Mouse (Mus musculus): Measurements from ENCODE around the gene Six1. TPM values are rescaled to one million over a fixed set of nuclear protein-coding genes. Genes with fewer than 3 reads are reported as not detected.
"Not testable (repeated sequence)": the region's sequence is repeated elsewhere in the genome, so short reads cannot be mapped to it uniquely, and the experiment has no call there.

Gene Six1
- polyA plus RNA-seq, 1 experiment = not detected

DNA sequence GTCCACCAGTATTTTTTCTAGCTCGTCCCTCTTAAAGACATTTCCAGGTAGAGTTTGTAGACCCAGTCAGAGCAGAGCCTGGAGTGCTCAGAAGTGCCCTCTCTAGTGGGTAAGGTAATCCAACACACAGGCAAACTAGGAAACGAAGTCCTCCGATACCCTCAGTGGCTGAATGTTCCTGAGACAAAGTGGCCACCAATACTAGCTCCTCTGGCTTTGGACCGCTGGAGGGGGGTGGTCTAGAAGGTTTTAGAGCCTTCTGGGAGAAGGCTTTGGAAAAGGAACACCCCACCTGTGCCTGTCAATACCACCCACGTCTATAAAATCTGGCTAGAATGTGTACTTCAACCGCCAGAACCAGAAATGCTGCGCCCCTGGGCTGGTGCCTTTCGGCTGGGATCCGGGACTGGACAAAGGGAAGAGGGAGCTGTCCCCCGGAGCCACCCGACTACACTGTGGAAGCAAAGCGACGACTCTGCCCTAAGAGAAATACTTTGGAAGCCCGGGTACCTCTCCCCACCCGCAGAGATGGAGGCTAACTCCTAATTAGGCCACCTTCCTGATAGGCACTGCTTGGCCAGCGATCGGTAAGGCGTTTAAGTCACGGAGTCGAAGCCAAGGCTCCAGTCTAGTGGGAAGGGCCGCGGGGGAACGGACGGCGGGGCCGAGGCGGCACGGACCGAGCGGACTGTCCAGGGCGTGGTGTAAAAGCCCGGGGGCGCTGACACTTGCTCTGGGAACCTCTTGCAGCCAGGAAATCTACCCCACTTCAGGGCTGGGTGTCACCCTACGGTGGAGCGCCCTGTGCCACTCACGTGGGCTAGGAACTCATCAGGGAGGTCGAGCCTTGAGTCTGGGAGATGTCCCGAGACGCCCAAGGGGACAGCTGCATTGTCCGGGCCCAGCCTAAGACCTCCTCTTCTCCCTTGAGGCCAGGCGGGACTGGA, 14.4 kb downstream of the Six1 start:
- 4% methylated on average over 41 of the region's 41 CpGs for WGBS
- no peak for DNase-seq (ENCODE audit: low read depth, low spot score)

DNA sequence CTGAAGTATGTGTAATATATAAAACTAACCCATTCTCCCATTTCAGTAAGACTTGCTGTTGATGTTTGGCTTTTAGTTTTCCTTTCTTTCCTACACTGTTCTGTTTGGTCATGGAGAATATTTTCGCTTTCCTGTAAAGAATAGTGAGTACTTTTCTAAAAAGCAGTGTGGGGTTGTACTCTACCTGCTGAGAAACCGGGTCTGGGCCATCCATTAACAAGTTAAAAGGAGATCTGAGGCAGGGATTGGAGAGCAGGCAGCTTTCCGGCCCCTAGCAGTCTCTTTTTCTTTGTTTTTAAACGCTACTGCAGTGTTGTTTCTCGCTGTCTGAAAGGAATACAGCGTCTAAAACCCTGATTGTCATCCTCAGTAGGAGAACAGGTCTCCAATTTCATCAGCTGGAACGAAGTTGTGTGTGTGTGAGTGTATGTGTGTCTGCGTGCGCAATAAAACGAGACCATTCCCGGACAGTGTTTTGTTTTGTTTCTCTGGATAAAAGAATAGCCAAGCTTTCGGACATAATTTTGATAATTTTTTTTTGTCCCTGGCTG, 15.2 kb downstream of the Six1 start:
- 7% methylated on average over 12 of the region's 12 CpGs for WGBS
- DNase-seq (ENCODE audit: low read depth, low spot score) = no peak

DNA sequence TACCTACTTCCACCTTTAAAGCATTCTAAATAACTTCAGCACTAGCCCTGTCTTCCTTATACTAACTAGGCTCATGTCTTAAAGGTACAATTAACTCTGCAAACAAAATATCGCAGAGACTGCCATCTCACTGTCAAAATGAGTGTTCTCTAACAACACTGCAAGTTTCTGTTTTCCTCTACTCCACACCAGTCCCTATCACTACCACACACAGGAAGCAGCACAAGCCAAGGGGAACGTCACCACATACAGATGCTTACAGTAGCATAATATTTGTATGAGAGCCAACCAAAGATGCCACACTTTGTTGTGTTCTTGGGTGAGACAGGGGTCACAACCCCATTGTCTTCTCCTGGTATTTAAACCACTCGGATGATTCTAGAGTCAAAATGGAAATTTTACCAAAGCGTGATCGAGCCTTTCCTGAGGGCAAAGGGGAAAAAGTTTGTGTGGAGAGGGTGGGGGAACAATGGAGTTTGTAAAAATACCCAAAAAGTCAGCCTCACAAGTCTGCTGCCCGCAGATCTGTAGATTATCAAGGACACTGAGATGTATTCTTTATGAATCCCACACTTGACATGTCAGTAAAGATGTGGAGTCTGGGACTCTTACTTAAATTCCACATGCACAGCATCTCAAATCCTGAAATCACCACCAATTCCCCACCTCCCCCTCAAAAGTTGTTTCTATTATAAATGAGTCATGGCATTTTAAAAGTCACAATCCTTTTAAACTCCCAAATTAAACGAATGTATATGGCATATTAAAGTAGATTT, 16.1 kb downstream of the Six1 start:
- 13% methylated on average over 7 of the region's 7 CpGs for WGBS
- DNase-seq (ENCODE audit: low read depth, low spot score) = no peak

DNA sequence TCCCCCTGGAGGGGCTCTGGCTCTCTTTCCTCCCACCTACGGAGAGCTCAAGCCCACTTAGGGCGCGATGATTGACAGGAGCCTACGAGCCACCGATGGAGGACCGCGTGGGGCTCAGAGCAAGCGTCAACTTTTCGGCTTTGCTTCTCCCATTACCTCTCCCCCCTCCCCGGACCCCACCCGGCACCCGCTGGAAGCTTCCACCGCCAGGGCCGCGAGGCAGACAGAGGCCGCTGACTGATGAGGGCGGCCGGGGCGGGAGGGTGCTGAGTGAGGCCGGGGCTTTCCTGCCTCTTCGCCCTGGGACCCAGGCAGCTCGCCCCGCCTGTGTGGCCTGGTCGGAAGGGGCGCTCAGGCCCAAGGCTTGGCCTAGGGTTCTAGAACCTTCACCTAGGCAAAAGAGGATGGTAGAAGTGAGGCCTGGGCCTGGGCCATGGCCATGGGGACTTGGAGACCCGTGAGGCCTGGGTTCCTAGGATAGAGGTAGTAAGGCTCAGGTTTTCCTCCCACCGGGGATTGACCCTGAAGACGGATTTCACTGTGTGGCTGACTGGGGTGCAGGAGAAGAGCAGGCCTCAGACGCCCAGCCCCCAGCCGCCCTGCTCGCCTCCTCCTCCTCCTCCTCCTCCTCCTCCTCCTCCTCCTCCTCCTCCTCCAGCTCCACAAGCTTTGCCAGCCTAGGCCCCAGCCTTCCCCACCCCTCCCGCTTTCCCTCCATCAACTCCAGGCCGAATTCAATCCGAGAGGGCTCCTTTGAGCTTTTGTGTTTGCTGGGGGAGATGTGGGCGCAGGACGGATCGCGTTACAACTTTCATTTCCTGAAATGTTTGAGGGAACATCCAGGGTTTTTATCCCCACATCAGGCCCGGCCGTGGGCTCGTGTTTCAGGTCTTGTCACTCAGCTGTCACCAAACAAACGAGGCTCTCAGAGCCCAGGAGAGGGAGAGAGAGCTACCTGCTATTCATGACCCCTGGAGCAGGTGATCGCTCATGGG, 18.5 kb downstream of the Six1 start:
- 13% methylated on average over 42 of the region's 43 CpGs for WGBS
- DNase-seq (ENCODE audit: low read depth, low spot score) = no peak

DNA sequence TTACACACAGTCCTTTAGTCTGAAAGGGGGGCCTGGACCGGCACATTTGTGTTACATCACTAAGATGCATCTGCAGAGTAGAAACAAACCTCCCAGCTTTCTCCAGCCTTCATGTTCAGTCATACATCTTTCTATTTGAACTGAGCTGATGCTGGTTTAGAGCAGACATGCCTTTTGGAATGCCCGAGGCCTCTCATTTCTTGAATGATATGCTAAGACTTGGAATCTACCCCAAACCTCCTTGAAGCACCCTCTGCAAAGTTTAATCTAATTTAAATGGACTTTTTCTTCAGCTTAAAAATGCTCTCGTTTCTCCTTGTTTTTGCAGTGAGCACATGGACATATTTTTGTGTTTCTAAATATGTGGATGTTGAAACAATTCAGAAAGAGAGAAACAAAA, 21.0 kb downstream of the Six1 start:
- 73% methylated on average over 3 of the region's 3 CpGs for WGBS
- DNase-seq (ENCODE audit: low read depth, low spot score) = no peak

DNA sequence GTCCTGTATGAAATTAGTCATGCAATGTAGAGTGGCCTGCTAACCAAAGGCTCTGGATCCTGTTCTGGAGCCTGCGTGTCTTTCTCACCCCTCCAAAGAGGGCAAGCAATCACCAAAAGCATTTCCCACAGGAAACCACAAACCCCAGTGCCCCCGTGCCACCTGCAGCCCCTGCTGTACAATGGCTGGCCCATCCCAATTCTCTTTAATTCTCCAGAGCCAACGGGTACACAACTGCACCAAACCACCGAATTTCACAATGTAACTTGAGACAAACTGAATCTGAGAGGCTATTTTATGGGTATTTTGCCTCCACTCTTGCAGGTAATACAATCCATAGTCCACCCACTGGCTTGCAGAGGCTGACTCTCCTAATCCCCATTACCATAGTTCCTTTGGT, 22.4 kb downstream of the Six1 start:
- WGBS = 50% methylated on average over 4 of the region's 4 CpGs

DNA sequence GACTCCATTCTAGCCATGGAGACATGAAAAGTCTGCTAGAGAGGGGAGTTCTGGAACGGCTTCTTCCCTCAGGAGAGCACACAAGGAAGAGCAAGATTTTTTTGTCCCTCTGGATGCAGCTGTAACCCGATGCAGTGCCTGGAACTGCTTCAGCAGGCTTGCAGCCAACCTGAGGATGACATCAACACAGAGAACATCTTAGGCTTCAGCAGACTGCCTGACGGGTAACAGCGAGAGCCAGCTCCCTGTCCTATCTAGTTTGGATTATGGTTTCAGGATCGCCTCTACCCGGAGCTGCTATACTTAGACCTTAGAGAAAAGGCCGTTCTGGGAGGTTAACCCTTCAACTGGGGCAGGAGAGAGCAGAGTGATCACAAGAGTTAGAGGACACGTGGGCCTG, 28.2 kb downstream of the Six1 start:
- DNase-seq (ENCODE audit: low read depth, low spot score) = no peak
- 43% methylated on average over 8 of the region's 8 CpGs for WGBS

More for the DNA sequence above, 22.4 kb downstream of the Six1 start:
- DNase-seq (ENCODE audit: low read depth, low spot score) = no peak

DNA sequence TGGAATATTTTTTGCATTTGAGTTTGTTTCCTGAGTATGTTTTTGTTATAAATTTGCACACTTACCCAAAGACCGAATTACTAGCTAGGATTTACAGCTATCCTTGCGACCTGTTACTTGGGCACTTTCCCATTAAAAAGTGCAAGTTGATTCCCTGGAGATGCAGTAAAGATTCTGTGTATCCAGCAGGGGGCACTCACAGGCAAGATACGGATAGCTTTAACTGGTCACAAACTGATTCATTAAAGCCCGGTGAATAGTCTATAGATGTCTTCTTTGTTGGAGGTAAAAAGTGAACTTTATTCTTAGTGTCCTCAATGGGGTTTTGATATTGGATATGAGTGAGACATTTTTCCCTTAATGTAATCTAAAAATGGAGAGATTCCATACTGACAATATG, 32.7 kb downstream of the Six1 start:
- under 1% methylated on average over 4 of the region's 4 CpGs for WGBS
- DNase-seq (ENCODE audit: low read depth, low spot score) = peak; percentile 38

DNA sequence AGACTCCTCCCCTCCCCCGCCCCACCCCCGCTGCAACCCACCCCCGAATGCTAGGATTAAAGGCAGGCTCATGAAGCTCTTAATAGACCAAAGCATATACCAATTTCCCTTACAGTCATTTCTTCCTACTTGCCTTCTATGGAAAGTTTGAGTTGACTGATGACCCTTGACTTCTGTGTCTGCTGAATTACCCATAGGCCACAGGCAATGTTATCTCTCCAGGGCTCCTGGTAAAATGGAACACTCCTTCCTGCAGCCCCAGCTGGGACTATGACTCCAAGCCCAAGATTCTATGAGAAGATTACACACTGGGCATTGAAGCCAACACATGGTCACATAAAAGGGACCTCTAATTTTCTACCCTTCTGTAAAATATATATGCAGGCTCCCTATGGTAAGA, 33.3 kb downstream of the Six1 start:
- WGBS = 36% methylated on average over 3 of the region's 3 CpGs
- no peak for DNase-seq (ENCODE audit: low read depth, low spot score)

DNA sequence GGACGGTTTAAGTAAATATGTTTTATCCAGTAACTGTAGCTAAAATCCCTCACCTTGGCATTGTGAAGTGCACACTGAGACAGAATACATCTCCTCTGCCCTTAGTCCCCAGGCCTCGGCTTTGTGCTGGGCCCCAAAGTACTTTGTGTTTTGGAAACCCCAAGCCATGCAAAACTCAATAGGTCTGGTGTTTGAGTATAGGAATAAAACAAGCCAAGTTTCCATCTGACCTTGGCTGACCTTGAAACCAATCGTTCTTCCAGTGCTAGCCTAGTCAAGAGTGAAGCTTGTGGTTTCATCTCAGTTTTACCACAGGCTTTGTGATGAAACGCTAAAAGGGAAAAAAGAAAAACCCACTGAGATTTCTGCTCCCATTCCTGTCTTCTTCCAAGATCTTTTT, 34.8 kb downstream of the Six1 start:
- WGBS = 62% methylated on average over 4 of the region's 4 CpGs
- no peak for DNase-seq (ENCODE audit: low read depth, low spot score)

DNA sequence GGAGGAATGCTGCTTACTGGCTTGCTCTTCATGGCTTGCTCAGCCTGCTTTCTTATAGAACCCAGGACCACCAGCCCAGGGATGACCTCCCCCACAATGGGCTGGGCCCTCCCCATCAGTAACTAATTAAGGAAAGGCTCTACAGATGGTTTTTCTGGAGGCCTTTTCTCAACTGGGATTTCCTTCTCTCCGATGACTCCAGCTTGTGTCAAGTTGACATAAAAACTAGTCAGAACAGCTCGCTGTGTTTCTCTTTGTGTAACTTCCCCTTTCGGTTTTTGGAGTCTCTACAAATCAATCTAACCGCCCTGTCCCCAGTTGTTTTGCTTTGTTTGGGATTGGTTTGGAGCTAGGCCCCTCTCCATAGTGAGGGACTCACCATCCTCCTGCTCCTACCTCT, 37.5 kb downstream of the Six1 start:
- no peak for DNase-seq (ENCODE audit: low read depth, low spot score)
- 83% methylated on average over 4 of the region's 4 CpGs for WGBS

DNA sequence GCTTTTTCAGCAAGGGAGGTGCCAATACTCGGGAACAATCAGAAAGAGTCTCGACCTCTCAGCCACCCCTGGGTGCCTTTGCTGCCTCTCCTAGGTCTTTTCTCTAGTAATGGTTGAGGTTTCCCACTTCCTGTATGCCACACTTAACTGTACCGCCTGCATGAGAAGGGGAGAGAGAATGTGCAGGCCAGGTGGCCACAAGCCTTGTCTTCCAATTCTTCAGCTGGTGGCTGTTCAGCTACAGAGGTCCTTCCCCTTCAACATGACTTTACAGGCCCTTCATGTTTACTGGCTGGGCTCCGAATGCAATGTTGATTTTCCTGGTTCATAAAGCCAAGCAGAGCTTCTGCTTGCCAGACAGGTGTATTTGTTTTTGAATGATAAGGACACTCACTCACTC, 39.4 kb downstream of the Six1 start:
- 27% methylated on average over 4 of the region's 4 CpGs for WGBS
- DNase-seq (ENCODE audit: low read depth, low spot score) = peak; percentile 14

DNA sequence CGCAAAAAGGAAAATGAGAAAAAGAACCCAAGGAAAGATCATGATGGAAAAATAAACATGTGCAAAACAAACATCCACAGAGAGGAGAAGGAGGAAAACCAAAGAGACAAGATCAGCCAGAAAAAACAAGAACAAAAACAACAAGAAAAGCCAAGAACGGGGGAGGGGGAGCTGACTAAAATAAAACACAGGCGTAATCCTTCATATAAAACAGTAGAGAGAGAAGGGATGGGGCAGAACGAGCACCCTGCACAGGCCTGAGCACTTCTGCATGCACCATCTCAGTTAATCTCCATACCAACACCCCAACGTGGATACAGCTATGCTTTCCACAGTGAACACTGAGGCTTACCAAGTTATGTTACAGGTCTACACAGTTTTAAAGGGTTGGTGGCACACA, 40.9 kb downstream of the Six1 start:
- WGBS = 61% methylated on average over 5 of the region's 5 CpGs
- no peak for DNase-seq (ENCODE audit: low read depth, low spot score)

DNA sequence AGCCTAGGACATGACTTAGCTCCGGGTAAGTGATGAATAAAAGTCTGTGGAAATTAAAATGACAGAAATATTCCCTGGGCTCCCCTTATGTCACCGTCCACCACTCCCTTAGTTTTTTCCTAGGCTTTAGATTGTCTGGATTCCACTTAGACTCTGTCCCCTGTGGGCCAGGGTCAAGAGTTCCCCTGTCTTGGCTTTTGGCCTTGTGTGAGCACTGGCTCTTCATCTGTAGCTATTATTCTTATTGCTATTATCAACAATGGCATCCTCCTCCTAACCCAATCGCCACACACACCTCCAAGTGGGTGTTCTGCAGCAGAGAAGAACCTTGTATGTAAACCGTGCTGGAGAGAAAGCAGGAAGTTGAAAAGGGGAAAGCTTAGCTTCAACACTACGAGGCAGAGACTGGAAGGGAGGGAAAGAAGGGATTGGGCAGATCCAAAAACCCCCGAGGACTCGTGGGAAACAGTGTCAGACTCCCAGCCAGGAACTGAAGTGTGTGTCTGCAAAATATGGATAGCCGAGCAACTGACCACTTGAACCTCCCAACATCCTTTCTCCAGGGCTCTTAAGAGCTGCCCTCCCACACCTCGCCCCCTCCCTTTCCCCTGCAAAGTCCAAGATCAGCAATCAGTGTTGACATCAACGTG, 41.4 kb downstream of the Six1 start:
- DNase-seq (ENCODE audit: low read depth, low spot score) = no peak
- WGBS = 38% methylated on average over 10 of the region's 10 CpGs

DNA sequence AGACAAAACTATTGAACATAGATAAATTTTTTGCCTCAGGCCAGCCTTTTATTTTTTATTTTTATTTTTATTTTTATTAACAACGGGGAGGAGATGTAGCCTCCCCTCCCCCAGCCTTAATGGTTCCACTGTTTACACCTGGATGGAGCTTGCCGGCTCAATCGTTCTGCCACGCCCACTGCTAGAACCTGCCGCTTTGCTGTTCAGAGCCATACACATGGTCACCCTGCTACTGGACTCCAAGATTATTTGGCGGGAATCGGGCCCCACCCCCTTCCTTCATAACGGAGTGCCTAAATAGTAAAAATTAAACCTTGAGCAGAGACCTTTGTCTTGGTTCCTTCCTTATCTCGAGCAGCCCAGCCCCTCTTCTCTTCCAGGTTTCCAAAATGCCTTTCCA, 50.8 kb downstream of the Six1 start:
- not testable (repeated sequence) for DNase-seq (ENCODE audit: low read depth, low spot score)
- WGBS = 20% methylated on average over 9 of the region's 9 CpGs

DNA sequence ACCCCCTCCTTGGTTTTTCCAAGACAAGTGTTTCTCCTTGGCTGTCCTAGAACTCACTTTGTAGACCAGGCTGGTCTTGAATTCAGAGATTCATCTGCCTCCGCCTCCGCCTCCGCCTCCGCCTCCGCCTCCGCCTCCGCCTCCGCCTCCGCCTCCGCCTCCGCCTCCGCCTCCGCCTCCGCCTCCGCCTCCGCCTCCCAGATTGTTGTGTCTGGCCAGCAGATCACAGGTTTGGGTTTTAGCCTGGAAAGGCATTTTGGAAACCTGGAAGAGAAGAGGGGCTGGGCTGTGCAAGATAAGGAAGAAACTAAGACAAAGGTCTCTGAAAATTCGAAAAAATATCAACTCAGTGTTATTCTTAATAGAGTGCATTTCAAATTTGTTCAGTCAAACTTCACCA, 51.4 kb downstream of the Six1 start:
- not testable (repeated sequence) for DNase-seq (ENCODE audit: low read depth, low spot score)
- 46% methylated on average over 17 of the region's 17 CpGs for WGBS

DNA sequence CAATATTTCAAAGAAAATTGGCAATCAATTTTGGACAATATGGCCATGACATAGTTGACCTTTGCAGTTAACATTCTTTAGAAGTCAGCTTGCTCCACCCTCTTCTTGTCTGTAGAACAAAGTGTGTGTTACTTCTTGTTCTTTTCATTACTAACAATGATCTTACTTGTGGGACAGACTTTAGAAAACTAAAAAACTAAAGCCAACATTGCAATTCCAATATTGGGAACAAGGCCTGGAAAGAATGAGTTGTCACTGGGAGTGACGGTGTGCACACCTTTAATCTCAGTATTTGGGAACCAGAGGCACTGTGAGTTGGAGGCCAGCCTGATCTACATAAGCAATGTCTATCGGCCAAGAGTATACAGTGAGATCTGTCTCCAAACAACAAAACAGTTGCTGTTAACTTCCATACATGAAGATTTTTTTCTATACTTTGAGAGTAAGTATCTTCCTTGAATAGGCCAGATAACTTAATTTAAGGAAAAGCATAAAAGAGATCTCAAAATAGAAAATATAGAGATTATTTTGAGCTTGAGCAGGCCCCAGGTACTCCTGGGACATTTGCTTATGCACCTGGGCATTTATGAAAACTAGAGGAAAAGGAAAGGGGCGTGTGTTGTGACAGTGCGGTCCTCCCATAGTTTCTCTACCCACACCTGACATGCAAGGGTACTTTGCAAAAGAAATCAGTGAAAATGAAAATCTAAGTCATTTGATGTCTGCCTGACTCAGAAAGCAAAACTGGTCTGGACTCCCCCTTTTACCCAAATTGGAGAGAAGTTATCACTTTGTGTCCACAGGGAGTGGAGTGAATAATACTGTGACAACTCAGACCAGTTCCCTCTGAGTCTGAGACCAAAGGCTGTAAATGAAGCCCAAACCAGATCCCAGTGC, 55.3 kb downstream of the Six1 start:
- no peak for DNase-seq (ENCODE audit: low read depth, low spot score)
- WGBS = 78% methylated on average over 4 of the region's 4 CpGs

DNA sequence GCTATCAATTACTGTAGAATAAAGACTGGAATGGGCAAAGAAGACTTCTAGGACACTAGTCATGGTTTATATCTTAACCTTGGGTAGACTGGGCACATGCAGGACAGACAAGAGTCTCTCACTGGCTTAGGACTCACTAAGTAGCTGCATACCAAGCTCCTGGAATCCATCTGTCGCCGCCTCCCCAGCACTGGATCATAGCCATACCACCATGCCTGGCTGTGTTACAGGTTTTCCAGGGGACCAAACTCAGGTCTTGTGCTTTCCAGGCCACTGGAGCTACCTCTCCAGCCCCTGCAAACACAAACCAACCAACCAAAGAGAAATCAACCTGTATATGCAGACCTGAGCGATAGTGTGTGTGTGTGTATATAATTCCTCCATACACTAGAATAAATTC, 57.0 kb downstream of the Six1 start:
- DNase-seq (ENCODE audit: low read depth, low spot score) = no peak
- WGBS = 93% methylated on average over 3 of the region's 3 CpGs

All from large intestine, adult 2 months (tissue).